Mouse (Mus musculus) layer of hippocampus, adult 2 months (tissue): ENCODE data around the gene Akirin2. TPM values are rescaled to one million over a fixed set of nuclear protein-coding genes. Genes with fewer than 3 reads are reported as not detected.
"Not testable (repeated sequence)": the region's sequence is repeated elsewhere in the genome, so short reads cannot be mapped to it uniquely, and the experiment has no call there.

Experiments
- DNase-seq, 2 experiments: peaks; one replicate each; pipeline ENCODE4 v3.0.0; 2022; ENCODE audit warnings: low spot score in 2 of 2
- H3K27ac ChIP-seq: fragments of 200-600 bp; 2 replicates; pipeline ENCODE4 v1.8.1; 2022
- H3K4me3 ChIP-seq: fragments of 200-600 bp; 2 replicates; pipeline ENCODE4 v1.8.1; 2022; ENCODE audit warnings: mild to moderate bottlenecking
- CTCF ChIP-seq: fragments of 200-600 bp; conservative IDR thresholded peaks from 2 replicates; pipeline ENCODE4 v1.8.1; 2022; ENCODE audit warnings: antibody characterized with exemption, mild to moderate bottlenecking, moderate library complexity
- total RNA-seq, 2 experiments: library from RNA; stranded (reverse); gene quantifications; 2 replicates each; pipeline ENCODE4 v1.2.3; 2021

Gene Akirin2
- total RNA-seq, 2 experiments from 2014 or later, result 96.0 to 103 TPM

- DNase-seq, result peak; percentile 26 to 55
- no peak overlapping the region for H3K4me3 ChIP-seq
- no peak for TF ChIP-seq CTCF
- peak overlapping the region; percentile 39; the same call in 1 of the 2 replicates for H3K27ac ChIP-seq
Measured at GRCm38 (mm10) chr4:34556183-34556582, 5.4 kb downstream of the Akirin2 start.

- no peak overlapping the region for H3K4me3 ChIP-seq
- no peak for DNase-seq
- TF ChIP-seq CTCF, result peak; percentile 65
- H3K27ac ChIP-seq, result no peak overlapping the region
Measured at GRCm38 (mm10) chr4:34560971-34561370, 10.2 kb downstream of the Akirin2 start.

- DNase-seq, result no peak
- no peak for TF ChIP-seq CTCF
- H3K27ac ChIP-seq, result no peak overlapping the region
- no peak overlapping the region for H3K4me3 ChIP-seq
Measured at GRCm38 (mm10) chr4:34566226-34566625, 15.5 kb downstream of the Akirin2 start.

- Histone ChIP-seq H3K4me3 (no peak overlapping the region), H3K27ac (no peak overlapping the region)
- DNase-seq, result no peak
- TF ChIP-seq CTCF, result no peak
Measured at GRCm38 (mm10) chr4:34572876-34573275, 22.1 kb downstream of the Akirin2 start.

GRCm38 (mm10) chr4:34577028-34577427 lies 26.3 kb downstream of the Akirin2 start:
- no peak for DNase-seq
- TF ChIP-seq CTCF, result peak; percentile 68
- Histone ChIP-seq H3K4me3 (no peak overlapping the region), H3K27ac (no peak overlapping the region)

- Histone ChIP-seq H3K27ac (no peak overlapping the region), H3K4me3 (no peak overlapping the region)
- TF ChIP-seq CTCF, result no peak
- no peak for DNase-seq
Measured at GRCm38 (mm10) chr4:34579215-34579614, 28.5 kb downstream of the Akirin2 start.

GRCm38 (mm10) chr4:34581489-34581888 lies 30.8 kb downstream of the Akirin2 start:
- not testable (repeated sequence) for DNase-seq, H3K27ac ChIP-seq, H3K4me3 ChIP-seq

GRCm38 (mm10) chr4:34581990-34582389 lies 31.3 kb downstream of the Akirin2 start:
- Histone ChIP-seq H3K4me3 (no peak overlapping the region), H3K27ac (no peak overlapping the region)
- TF ChIP-seq CTCF, result no peak
- no peak for DNase-seq

- no peak overlapping the region for H3K27ac ChIP-seq
- no peak for DNase-seq
- TF ChIP-seq CTCF, result no peak
- H3K4me3 ChIP-seq, result no peak overlapping the region
Measured at GRCm38 (mm10) chr4:34582476-34582875, 31.7 kb downstream of the Akirin2 start.

- H3K4me3 ChIP-seq, result no peak overlapping the region
- H3K27ac ChIP-seq, result no peak overlapping the region
- TF ChIP-seq CTCF, result no peak
- no peak for DNase-seq
Measured at GRCm38 (mm10) chr4:34583427-34583826, 32.7 kb downstream of the Akirin2 start.

- TF ChIP-seq CTCF, result no peak
- no peak for DNase-seq
- H3K27ac ChIP-seq, result no peak overlapping the region
- no peak overlapping the region for H3K4me3 ChIP-seq
Measured at GRCm38 (mm10) chr4:34584871-34585607, 34.3 kb downstream of the Akirin2 start.

- DNase-seq, result no peak
- TF ChIP-seq CTCF, result no peak
Measured at GRCm38 (mm10) chr4:34603123-34603522, 52.4 kb downstream of the Akirin2 start.

GRCm38 (mm10) chr4:34606658-34607057 lies 55.9 kb downstream of the Akirin2 start:
- no peak for TF ChIP-seq CTCF
- no peak overlapping the region for H3K27ac ChIP-seq
- no peak overlapping the region for H3K4me3 ChIP-seq
- no peak for DNase-seq

More at GRCm38 (mm10) chr4:34603123-34603522, 52.4 kb downstream of the Akirin2 start:
- no peak overlapping the region for H3K4me3 ChIP-seq
- H3K27ac ChIP-seq, result no peak overlapping the region

- TF ChIP-seq CTCF, result no peak
- peak overlapping the region; percentile 98 for H3K4me3 ChIP-seq
- no peak for DNase-seq
- 0 out of 2 replicates have a peak overlapping the region, but pooled peaks have one; percentile 96 for H3K27ac ChIP-seq
Measured at GRCm38 (mm10) chr4:34613571-34614145, 62.9 kb downstream of the Akirin2 start.
